Mouse (Mus musculus): Measurements from ENCODE around the gene Itga2. TPM values are rescaled to one million over a fixed set of nuclear protein-coding genes. Genes with fewer than 3 reads are reported as not detected.
A peak's percentile ranks its signal among the peaks of the same experiment; 100 is the strongest.

The Itga2 gene
- polyA plus RNA-seq, 1 experiment from 2014 or later, result 15.2 TPM

DNA sequence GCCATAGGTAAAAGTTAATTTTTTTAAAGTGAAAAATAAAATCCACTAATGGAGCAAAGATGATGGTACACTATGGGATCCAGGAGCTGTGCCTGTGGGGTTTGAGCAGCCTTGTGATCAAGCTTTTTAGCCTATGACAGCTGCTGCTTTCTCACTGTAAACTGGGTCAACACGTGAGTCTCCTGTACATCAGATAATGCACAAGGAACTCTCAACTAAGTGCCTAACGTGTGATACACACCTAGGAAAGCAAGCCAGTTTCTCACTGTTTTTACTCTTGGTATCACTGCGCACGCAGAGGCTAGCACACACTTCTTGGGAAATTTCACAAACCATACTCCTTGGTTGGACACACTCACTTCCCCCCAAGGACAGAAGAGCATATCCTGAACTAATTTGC, 17.3 kb downstream of the Itga2 start:
- Histone ChIP-seq H3K27me3 (replicated peaks; ENCODE audit: insufficient read depth, low read length) (no peaks in the 10 kb centered on the region), H3K9me3 (ENCODE audit: low read length) (no peaks in the 10 kb centered on the region), H3K36me3 (ENCODE audit: insufficient read depth, low read length) (no peaks in the 10 kb centered on the region), H3K4me3 (ENCODE audit: low read depth, low read length) (no peak overlapping the region), H3K27ac (ENCODE audit: low read length) (no peak overlapping the region), H3K4me2 (replicated peaks; ENCODE audit: low read depth, low read length) (no peak overlapping the region), H3K9ac (replicated peaks; ENCODE audit: low read depth) (no peak overlapping the region), H3K4me1 (ENCODE audit: insufficient read depth, low read depth, low read length) (no peaks in the 10 kb centered on the region; the same call in 1 of the 2 replicates)
- no peak for DNase-seq (ENCODE audit: low spot score)
- no peak for ATAC-seq
- 65% methylated on average over 4 of the region's 4 CpGs for WGBS
- TF ChIP-seq CTCF (IDR thresholded peaks at IDR 0.05), result no peak
- no peak for TF ChIP-seq EP300 (IDR thresholded peaks at IDR 0.05)

DNA sequence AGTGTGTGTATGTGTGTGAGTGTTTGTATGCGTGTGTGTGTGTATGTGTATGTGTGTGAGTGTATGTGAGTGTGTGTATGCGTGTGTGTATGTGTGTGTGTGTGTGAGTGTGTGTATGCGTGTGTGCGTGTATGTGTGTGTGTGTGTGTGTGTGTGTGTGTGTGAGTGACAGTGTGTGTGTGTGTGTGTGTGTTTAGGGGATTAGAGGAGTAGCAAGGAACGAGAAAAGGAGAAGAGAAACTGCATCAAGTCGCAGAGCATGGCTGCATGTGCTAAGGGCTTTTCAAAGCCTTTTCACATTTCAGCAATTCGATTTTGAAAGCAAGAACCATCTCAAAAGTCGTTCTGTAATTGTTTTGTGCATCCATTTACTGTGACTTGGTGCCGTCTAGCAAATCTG, 21.3 kb downstream of the Itga2 start:
- no peak overlapping the region for H3K4me2 ChIP-seq (replicated peaks; ENCODE audit: low read depth, low read length)
- H3K4me1 ChIP-seq (ENCODE audit: insufficient read depth, low read depth, low read length), result no peaks in the 10 kb centered on the region
- 75% methylated on average over 9 of the region's 9 CpGs for WGBS
- H3K9ac ChIP-seq (replicated peaks; ENCODE audit: low read depth), result no peak overlapping the region
- ATAC-seq (no peak), DNase-seq (ENCODE audit: low spot score) (no peak)
- H3K9me3 ChIP-seq (ENCODE audit: low read length), result no peaks in the 10 kb centered on the region
- TF ChIP-seq EP300 (IDR thresholded peaks at IDR 0.05) (no peak), CTCF (IDR thresholded peaks at IDR 0.05) (no peak)
- H3K4me3 ChIP-seq (ENCODE audit: low read depth, low read length), result no peak overlapping the region
- H3K36me3 ChIP-seq (ENCODE audit: insufficient read depth, low read length), result no peaks in the 10 kb centered on the region
- no peak overlapping the region for H3K27ac ChIP-seq (ENCODE audit: low read length)
- H3K27me3 ChIP-seq (replicated peaks; ENCODE audit: insufficient read depth, low read length), result no peaks in the 10 kb centered on the region

DNA sequence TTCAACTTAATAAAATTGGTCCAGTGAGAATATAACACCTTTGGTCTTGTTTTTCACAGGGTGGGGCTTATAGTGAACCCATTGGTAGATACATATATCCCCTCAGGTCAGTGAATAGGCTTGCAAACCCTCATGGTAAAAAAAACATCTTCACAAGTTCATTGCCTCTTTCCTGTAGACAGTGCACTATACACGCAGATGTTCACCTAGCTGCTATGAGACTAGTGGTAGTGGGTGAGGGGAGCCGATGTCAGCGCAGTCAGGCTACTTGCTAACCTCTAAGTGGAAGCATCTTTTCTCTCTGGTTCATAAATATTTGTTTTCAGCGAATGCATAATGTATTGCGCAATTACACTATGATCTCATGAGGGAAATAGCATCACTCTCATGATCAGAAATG, 22.4 kb downstream of the Itga2 start:
- H3K4me1 ChIP-seq (ENCODE audit: insufficient read depth, low read depth, low read length), result no peaks in the 10 kb centered on the region
- H3K9ac ChIP-seq (replicated peaks; ENCODE audit: low read depth), result no peak overlapping the region
- H3K27me3 ChIP-seq (replicated peaks; ENCODE audit: insufficient read depth, low read length), result no peaks in the 10 kb centered on the region
- DNase-seq (ENCODE audit: low spot score) (no peak), ATAC-seq (no peak)
- TF ChIP-seq EP300 (IDR thresholded peaks at IDR 0.05) (no peak), CTCF (IDR thresholded peaks at IDR 0.05) (no peak)
- H3K4me3 ChIP-seq (ENCODE audit: low read depth, low read length), result no peak overlapping the region
- no peaks in the 10 kb centered on the region for H3K36me3 ChIP-seq (ENCODE audit: insufficient read depth, low read length)
- no peak overlapping the region for H3K4me2 ChIP-seq (replicated peaks; ENCODE audit: low read depth, low read length)
- no peak overlapping the region for H3K27ac ChIP-seq (ENCODE audit: low read length)
- no peaks in the 10 kb centered on the region for H3K9me3 ChIP-seq (ENCODE audit: low read length)
- 85% methylated on average over 5 of the region's 5 CpGs for WGBS

DNA sequence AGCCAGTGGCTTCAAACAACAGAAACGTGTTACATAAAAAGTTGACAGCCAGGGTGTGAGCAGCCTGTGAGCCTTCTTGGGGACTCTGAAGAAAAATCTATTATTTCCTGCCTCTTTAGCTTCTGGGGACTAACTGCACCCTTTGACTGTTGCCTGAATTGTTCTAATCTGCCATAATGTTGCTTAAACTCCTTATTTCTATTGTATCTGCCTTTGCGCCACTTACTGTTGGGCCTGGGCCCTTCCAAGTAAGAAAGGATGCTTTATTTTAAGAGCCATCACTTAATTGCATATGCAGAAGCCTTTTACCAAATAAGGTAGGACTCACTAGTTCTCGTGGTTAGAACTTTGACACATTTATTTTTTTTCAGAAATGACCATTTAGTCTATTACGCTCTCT, 24.0 kb downstream of the Itga2 start:
- no peak for TF ChIP-seq CTCF (IDR thresholded peaks at IDR 0.05)
- 80% methylated on average over 4 of the region's 4 CpGs for WGBS
- Histone ChIP-seq H3K36me3 (ENCODE audit: insufficient read depth, low read length) (no peaks in the 10 kb centered on the region), H3K9ac (replicated peaks; ENCODE audit: low read depth) (no peak overlapping the region), H3K4me3 (ENCODE audit: low read depth, low read length) (no peak overlapping the region), H3K27ac (ENCODE audit: low read length) (no peak overlapping the region), H3K4me1 (ENCODE audit: insufficient read depth, low read depth, low read length) (no peaks in the 10 kb centered on the region), H3K9me3 (ENCODE audit: low read length) (no peaks in the 10 kb centered on the region), H3K27me3 (replicated peaks; ENCODE audit: insufficient read depth, low read length) (no peaks in the 10 kb centered on the region), H3K4me2 (replicated peaks; ENCODE audit: low read depth, low read length) (no peak overlapping the region)
- no peak for ATAC-seq
- no peak for DNase-seq (ENCODE audit: low spot score)

DNA sequence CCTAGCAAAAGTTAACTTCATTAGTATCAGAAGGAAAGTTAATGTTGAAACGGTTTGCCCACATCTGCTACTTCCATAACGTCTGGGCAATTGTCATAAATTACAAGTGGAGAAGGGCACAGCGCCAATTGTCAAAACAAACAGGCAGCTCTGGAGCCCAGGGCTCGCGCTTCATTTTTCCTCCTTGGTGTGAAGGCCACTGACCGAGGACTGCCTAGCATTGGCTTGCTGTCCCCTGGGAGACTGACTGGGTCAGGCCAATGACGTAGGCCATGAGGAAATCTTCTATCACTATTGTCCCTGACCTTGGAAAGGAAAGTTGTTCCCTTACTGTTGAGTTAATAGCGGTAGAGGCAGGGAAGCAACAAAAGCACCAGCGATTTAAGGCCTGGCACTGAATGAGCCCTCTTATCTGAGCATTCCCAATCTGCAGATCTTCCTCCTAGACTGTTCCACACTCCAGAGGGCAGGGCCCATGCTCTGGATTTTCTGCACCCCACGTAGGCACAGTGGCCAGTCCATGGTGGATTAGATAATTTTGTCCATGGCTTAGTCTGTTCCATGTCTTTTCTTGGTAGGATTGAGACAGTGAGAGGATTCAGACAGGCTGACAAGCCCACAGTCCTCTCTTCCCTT, 35.0 kb downstream of the Itga2 start:
- ATAC-seq (peak; percentile 83), DNase-seq (ENCODE audit: low spot score) (peak; percentile 79)
- TF ChIP-seq CTCF (IDR thresholded peaks at IDR 0.05) (no peak), EP300 (IDR thresholded peaks at IDR 0.05) (no peak; the same call in 1 of the 2 replicates)
- Histone ChIP-seq H3K27me3 (replicated peaks; ENCODE audit: insufficient read depth, low read length) (no peaks in the 10 kb centered on the region), H3K4me2 (replicated peaks; ENCODE audit: low read depth, low read length) (no peak overlapping the region), H3K27ac (ENCODE audit: low read length) (peak overlapping the region; percentile 74), H3K9ac (replicated peaks; ENCODE audit: low read depth) (no peak overlapping the region), H3K36me3 (ENCODE audit: insufficient read depth, low read length) (no peaks in the 10 kb centered on the region), H3K4me1 (ENCODE audit: insufficient read depth, low read depth, low read length) (no peaks in the 10 kb centered on the region; the same call in 1 of the 2 replicates), H3K9me3 (ENCODE audit: low read length) (no peaks in the 10 kb centered on the region), H3K4me3 (ENCODE audit: low read depth, low read length) (no peak overlapping the region)
- WGBS, result 31% methylated on average over 10 of the region's 10 CpGs

DNA sequence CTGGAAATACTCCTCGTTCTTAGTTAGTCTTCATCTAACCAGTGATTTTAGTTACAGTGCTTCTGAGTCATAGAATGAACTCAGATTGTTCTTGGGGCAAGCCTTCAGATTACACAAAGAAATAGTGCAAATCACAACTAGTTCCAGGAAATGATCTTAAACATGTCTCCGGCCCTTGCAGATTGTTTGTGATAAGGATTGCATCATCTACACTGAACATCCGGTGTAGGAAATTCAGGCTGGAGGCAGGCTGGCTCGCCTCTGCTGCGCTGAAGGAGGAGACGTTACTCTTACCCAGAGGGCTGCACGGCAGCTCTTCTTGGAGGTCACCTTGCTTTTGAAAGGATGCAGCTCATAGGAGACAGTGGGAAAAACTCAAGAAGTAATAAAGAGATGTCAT, 36.0 kb downstream of the Itga2 start:
- Histone ChIP-seq H3K9me3 (ENCODE audit: low read length) (no peaks in the 10 kb centered on the region), H3K9ac (replicated peaks; ENCODE audit: low read depth) (no peak overlapping the region), H3K27me3 (replicated peaks; ENCODE audit: insufficient read depth, low read length) (no peaks in the 10 kb centered on the region), H3K27ac (ENCODE audit: low read length) (peak overlapping the region; percentile 74), H3K4me3 (ENCODE audit: low read depth, low read length) (no peak overlapping the region), H3K4me1 (ENCODE audit: insufficient read depth, low read depth, low read length) (no peaks in the 10 kb centered on the region; the same call in 1 of the 2 replicates), H3K36me3 (ENCODE audit: insufficient read depth, low read length) (no peaks in the 10 kb centered on the region), H3K4me2 (replicated peaks; ENCODE audit: low read depth, low read length) (no peak overlapping the region)
- ATAC-seq (peak; percentile 82), DNase-seq (ENCODE audit: low spot score) (peak; percentile 92)
- WGBS, result 16% methylated on average over 7 of the region's 7 CpGs
- TF ChIP-seq CTCF (IDR thresholded peaks at IDR 0.05) (no peak), EP300 (IDR thresholded peaks at IDR 0.05) (peak; percentile 97)

DNA sequence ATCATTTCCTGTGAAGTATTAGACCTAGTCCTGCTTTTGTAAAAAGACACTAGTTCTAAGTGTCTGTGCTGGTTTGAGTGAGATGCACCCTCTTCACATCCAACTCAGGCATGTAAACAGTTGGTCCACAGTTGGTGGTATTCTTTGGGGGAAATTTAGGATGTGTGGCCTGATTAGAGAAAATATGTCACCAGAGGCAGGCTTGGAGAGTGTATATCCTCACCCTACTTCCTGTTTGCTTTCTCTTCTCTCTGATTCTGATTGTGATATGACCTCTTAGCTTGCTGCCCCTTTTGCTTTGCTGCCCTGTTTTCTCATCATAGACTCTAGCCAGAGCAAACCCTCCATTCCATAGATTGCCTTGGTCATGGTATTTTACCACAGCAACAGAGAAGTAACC, 37.2 kb downstream of the Itga2 start:
- ATAC-seq (no peak), DNase-seq (ENCODE audit: low spot score) (no peak)
- TF ChIP-seq EP300 (IDR thresholded peaks at IDR 0.05), result no peak
- TF ChIP-seq CTCF (IDR thresholded peaks at IDR 0.05), result no peak
- Histone ChIP-seq H3K9ac (replicated peaks; ENCODE audit: low read depth) (no peak overlapping the region), H3K4me2 (replicated peaks; ENCODE audit: low read depth, low read length) (no peak overlapping the region), H3K4me1 (ENCODE audit: insufficient read depth, low read depth, low read length) (no peaks in the 10 kb centered on the region; the same call in 1 of the 2 replicates), H3K27me3 (replicated peaks; ENCODE audit: insufficient read depth, low read length) (no peaks in the 10 kb centered on the region), H3K4me3 (ENCODE audit: low read depth, low read length) (no peak overlapping the region), H3K27ac (ENCODE audit: low read length) (no peak overlapping the region; the same call in 1 of the 2 replicates), H3K36me3 (ENCODE audit: insufficient read depth, low read length) (no peaks in the 10 kb centered on the region), H3K9me3 (ENCODE audit: low read length) (no peaks in the 10 kb centered on the region)

Data from lung, postnatal 0 days (tissue).